Mouse (Mus musculus) kidney, embryonic 15.5 days (tissue): Measurements from ENCODE around the gene Gripap1. TPM values are rescaled to one million over a fixed set of nuclear protein-coding genes. Genes with fewer than 3 reads are reported as not detected.
A peak's percentile ranks its signal among the peaks of the same experiment; 100 is the strongest.
"Not testable (repeated sequence)": the region's sequence is repeated elsewhere in the genome, so short reads cannot be mapped to it uniquely, and the experiment has no call there.

ENCODE experiments used
- ATAC-seq: fragments of 200-750 bp; cut with Nextera tagmentation; replicated peaks from 2 replicates; pipeline ENCODE4 v1.8.0; 2017; ENCODE audit warnings: moderate TSS enrichment; ENCODE audit not compliant: low FRiP score
- H3K27ac ChIP-seq: fragments of 300-500 bp; sonication (generic); 2 replicates; pipeline ENCODE4 v1.5.1; 2015; ENCODE audit warnings: mild to moderate bottlenecking, inconsistent platforms
- H3K27me3 ChIP-seq: fragments of 300-500 bp; sonication (generic); 2 replicates; pipeline ENCODE4 v1.6.1; 2015; ENCODE audit warnings: inconsistent platforms
- H3K36me3 ChIP-seq: fragments of 300-500 bp; sonication (generic); 2 replicates; pipeline ENCODE4 v1.6.1; 2015; ENCODE audit warnings: inconsistent platforms
- H3K4me1 ChIP-seq: fragments of 300-500 bp; sonication (generic); 2 replicates; pipeline ENCODE4 v1.6.1; 2015; ENCODE audit warnings: inconsistent platforms
- H3K4me2 ChIP-seq: fragments of 300-500 bp; sonication (generic); 2 replicates; pipeline ENCODE4 v1.6.1; 2015; ENCODE audit warnings: moderate library complexity, mild to moderate bottlenecking, inconsistent platforms
- H3K4me3 ChIP-seq: fragments of 300-500 bp; sonication (generic); replicated peaks from 2 replicates; pipeline ENCODE4 v1.5.1; 2015; ENCODE audit warnings: mild to moderate bottlenecking, inconsistent platforms
- H3K9ac ChIP-seq: fragments of 300-500 bp; sonication (generic); 2 replicates; pipeline ENCODE4 v1.6.1; 2015; ENCODE audit warnings: mild to moderate bottlenecking, inconsistent platforms
- H3K9me3 ChIP-seq: fragments of 300-500 bp; sonication (generic); replicated peaks from 2 replicates; pipeline ENCODE4 v1.6.1; 2016; ENCODE audit warnings: inconsistent platforms
- WGBS: fragments of 180-500 bp; shearing (Covaris S2); methylation state at CpG from one replicate; pipeline ENCODE4 v1.1.7; 2015; ENCODE audit warnings: mixed read lengths; 5-methylcytosine and 5-hydroxymethylcytosine counted together
- polyA plus RNA-seq: library from polyadenylated mRNA; unstranded; fragments of >200 nt; fragmentation: Nextera tagmentation; extraction: Ambion mirVana; gene quantifications from 2 replicates; pipeline ENCODE4 v1.2.1, GENCODE M21; 2015

Gene Gripap1
- polyA plus RNA-seq, 1 experiment from 2014 or later: 51.8 TPM

DNA sequence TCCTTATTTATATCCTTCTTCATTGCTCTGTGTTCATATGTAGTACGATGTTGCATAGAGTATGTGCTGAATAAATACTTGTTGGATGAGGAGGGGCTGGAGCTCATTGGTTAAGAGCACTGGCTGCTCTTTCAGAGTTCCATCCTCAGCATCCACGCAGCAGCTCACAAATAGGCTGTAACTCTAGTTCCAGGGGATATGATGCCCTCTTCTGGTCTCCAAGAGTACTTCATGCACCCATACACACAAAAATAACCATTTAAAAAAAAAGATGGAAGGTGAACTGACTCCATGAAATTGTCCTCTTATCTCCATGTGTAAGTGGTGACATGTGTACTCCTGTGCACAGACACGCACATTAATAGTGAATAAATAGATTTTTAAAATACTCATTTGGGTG is 3.8 kb downstream of the Gripap1 start:
- no peak overlapping the region for H3K4me3 ChIP-seq
- 49% methylated on average over 3 of the region's 3 CpGs for WGBS
- H3K27ac ChIP-seq: no peak overlapping the region
- no peak overlapping the region for H3K9ac ChIP-seq
- 0 out of 2 replicates have a peak, but pooled peaks cover 17% of the 10 kb centered on the region for H3K36me3 ChIP-seq
- H3K4me1 ChIP-seq: peaks cover 6% of the 10 kb centered on the region
- H3K4me2 ChIP-seq: no peak overlapping the region
- H3K9me3 ChIP-seq: no peaks in the 10 kb centered on the region
- no peaks in the 10 kb centered on the region for H3K27me3 ChIP-seq
- ATAC-seq: no peak

DNA sequence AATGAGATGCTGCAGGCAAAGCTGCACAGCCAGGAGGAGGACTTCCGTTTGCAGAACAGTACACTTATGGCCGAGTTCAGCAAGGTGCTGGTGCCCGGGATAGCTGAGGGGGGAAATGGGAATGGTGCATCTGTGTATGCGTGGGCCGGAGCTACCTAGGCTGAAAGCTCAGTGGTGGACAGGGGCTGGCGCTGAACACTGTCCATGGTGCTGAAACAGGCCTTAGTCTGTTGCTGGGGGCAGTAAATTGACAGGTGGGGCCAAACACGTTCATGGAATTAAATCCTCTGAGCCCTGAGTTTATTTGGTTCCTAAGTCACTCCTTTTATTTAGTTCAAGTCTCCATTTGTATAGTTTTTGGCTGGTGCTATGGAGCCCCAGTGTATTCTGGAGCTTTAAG is 5.5 kb downstream of the Gripap1 start:
- no peak overlapping the region for H3K27ac ChIP-seq
- H3K9me3 ChIP-seq: no peaks in the 10 kb centered on the region
- no peak overlapping the region for H3K4me2 ChIP-seq
- H3K4me1 ChIP-seq: peaks cover 6% of the 10 kb centered on the region
- ATAC-seq: no peak; the same call in 1 of the 2 replicates
- peaks cover 27% of the 10 kb centered on the region for H3K36me3 ChIP-seq
- no peak overlapping the region for H3K4me3 ChIP-seq
- 16% methylated on average over 7 of the region's 7 CpGs for WGBS
- H3K9ac ChIP-seq: no peak overlapping the region
- H3K27me3 ChIP-seq: no peaks in the 10 kb centered on the region

- Histone ChIP-seq H3K9me3 (no peaks in the 10 kb centered on the region), H3K27me3 (no peaks in the 10 kb centered on the region), H3K4me2 (no peak overlapping the region), H3K4me3 (no peak overlapping the region), H3K4me1 (no peaks in the 10 kb centered on the region), H3K36me3 (peaks cover 42% of the 10 kb centered on the region), H3K9ac (no peak overlapping the region), H3K27ac (no peak overlapping the region)
- WGBS: 92% methylated on average over 3 of the region's 3 CpGs
- ATAC-seq: no peak
Observed at GRCm38 (mm10) chrX:7797327-7797726, 7.8 kb downstream of the Gripap1 start.

DNA sequence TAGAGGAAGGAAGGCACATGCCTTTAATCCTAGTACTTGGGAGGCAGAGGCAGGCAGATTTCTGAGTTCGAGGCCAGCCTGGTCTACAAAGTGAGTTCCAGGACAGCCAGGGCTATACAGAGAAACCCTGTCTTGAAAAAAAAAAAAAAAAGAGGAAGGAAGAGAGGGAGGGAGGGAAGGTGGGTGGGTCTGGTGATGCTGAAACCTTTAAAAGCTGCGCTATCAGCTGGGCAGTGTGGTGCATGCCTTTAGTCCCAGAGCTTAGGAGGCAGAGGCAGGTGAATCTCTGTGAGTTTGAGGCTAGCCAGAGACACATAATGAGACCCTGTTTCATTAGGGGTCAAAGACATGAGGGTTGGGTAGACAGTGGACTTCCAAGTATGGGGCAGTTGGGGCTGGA is 12.6 kb downstream of the Gripap1 start:
- not testable (repeated sequence) for H3K4me1 ChIP-seq, ATAC-seq, H3K9me3 ChIP-seq, H3K4me3 ChIP-seq, H3K27me3 ChIP-seq, H3K9ac ChIP-seq, H3K4me2 ChIP-seq, H3K27ac ChIP-seq
- 78% methylated on average over 2 of the region's 2 CpGs for WGBS
- H3K36me3 ChIP-seq: peaks cover 54% of the 10 kb centered on the region

- not testable (repeated sequence) for H3K9me3 ChIP-seq, H3K4me2 ChIP-seq, H3K4me3 ChIP-seq, H3K9ac ChIP-seq, H3K27ac ChIP-seq, H3K4me1 ChIP-seq, H3K27me3 ChIP-seq, ATAC-seq
- 54% methylated on average over 8 of the region's 8 CpGs for WGBS
- H3K36me3 ChIP-seq: peaks cover 65% of the 10 kb centered on the region
Observed at GRCm38 (mm10) chrX:7815016-7815415, 25.5 kb downstream of the Gripap1 start.

GRCm38 (mm10) chrX:7821865-7822779 is 32.6 kb downstream of the Gripap1 start, which contains the start of gene Kcnd1:
Gene Kcnd1, plus strand, starts transcription at chrX:7822289.
- Histone ChIP-seq H3K36me3 (peaks cover 16% of the 10 kb centered on the region), H3K27ac (no peak within 1 kb of the TSS), H3K4me1 (peaks cover 7% of the 10 kb centered on the region; the same call in 1 of the 2 replicates), H3K9me3 (no peaks in the 10 kb centered on the region), H3K4me2 (peak within 1 kb of the TSS; percentile 66), H3K4me3 (peak within 1 kb of the TSS; percentile 48), H3K9ac (peak within 1 kb of the TSS; percentile 29; the same call in 1 of the 2 replicates), H3K27me3 (no peaks in the 10 kb centered on the region)
- ATAC-seq: peak; percentile 76
- 16% methylated on average over 24 of the region's 24 CpGs for WGBS

DNA sequence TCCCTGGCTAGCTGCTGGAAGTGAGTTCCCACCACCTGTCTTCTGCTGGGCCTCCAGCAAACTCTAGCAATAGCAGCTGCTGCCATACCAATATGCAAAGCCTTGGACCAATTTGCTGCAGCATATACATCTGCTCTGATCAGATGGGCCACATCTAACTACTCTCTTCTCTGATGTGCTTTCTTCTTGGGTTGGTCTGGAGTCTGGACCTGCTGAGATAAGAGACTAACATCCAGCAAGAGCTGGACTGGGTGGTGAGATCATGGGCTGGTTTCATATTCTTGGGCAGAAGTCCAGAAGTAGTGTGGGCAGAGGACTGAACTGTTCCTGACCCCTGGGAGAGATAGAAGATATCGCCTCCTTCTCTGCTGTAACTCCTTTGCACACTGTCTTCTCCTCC is 47.6 kb downstream of the Gripap1 start:
- H3K4me3 ChIP-seq: no peak overlapping the region
- H3K36me3 ChIP-seq: no peaks in the 10 kb centered on the region
- no peaks in the 10 kb centered on the region for H3K27me3 ChIP-seq
- no peak for ATAC-seq
- H3K4me1 ChIP-seq: no peaks in the 10 kb centered on the region
- no peak overlapping the region for H3K27ac ChIP-seq
- H3K4me2 ChIP-seq: no peak overlapping the region
- no peak overlapping the region for H3K9ac ChIP-seq
- H3K9me3 ChIP-seq: no peaks in the 10 kb centered on the region
- 75% methylated on average over 1 of the region's 1 CpGs for WGBS

DNA sequence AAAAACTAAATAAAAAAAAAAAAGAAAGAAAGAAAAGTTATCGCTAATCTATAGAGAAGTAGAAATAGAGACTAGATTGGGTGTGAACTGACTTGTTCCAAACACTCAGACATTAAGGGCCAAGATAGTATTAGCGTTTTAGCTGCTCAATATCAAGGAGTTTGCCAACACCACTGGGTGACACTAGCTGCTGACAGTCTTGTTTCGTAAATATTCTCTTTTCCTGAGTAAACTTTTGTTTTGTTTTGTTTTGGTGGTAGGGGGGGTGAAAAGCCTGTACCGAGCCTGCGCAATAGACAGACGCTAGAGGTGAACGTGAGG is 51.2 kb downstream of the Gripap1 start:
- Histone ChIP-seq H3K4me2 (peak overlapping the region; percentile 55), H3K27me3 (no peaks in the 10 kb centered on the region), H3K9me3 (no peaks in the 10 kb centered on the region), H3K4me1 (peaks cover 15% of the 10 kb centered on the region), H3K4me3 (peak overlapping the region; percentile 77), H3K27ac (peak overlapping the region; percentile 98), H3K9ac (no peak overlapping the region), H3K36me3 (no peaks in the 10 kb centered on the region)
- WGBS: 27% methylated on average over 7 of the region's 7 CpGs
- no peak for ATAC-seq

DNA sequence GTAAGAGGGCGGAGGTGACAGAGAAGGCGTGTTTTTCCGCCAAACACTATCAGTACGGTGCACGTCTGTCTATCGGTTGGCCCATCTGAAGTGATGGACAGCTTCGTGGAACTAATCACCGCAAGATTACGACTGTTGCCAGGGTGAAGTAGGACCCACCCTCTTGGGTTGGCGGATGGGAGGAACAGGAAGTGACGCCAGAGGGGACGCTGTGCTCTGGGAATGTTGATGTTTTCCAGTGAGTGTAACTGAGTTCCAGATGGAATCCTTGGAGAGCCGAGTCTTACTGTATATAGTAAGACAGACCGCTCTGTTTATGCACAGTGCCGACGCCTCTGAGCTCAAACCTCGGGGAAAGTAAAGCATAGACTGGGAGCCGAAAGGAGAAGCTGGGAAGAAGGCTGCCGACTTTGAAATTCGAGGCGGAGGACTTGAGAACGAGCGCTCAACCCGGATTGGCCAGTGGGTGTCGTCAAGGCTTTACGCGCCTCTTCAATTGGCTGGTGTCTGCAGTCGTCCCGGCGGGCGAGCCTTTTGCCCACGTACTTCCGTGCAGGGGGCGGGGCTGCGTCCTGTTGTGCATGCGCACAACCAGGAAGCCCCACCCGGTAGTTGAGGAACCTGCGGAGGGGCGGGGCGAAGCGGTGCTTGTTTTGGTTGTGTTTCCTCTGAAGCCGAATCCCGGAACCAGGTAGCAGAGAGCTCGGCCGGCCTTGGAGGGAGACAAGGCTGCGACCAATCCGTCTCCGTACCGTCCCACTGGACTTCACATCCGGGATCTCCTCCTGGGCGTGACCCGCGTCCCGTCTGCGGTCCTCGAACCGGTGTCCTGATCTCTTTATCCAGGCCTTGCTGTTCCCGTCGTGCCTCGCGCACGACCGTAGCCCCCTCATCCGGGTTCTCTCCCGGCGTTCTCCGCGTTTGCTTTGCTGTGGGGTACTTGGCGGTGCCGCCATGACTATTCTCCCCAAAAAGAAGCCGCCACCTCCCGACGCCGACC is 51.9 kb downstream of the Gripap1 start, which contains the start of gene Otud5:
TSS of gene Otud5 (plus strand) at position 202 of the 1,000 bp plus-strand sequence.
- Histone ChIP-seq H3K4me1 (peaks cover 15% of the 10 kb centered on the region), H3K4me2 (peak within 1 kb of the TSS; percentile 63), H3K9ac (peak within 1 kb of the TSS; percentile 80), H3K4me3 (peak within 1 kb of the TSS; percentile 77), H3K36me3 (no peaks in the 10 kb centered on the region), H3K27me3 (no peaks in the 10 kb centered on the region), H3K9me3 (no peaks in the 10 kb centered on the region), H3K27ac (peak within 1 kb of the TSS; percentile 98)
- 18% methylated on average over 74 of the region's 74 CpGs for WGBS
- ATAC-seq: peak; percentile 98

DNA sequence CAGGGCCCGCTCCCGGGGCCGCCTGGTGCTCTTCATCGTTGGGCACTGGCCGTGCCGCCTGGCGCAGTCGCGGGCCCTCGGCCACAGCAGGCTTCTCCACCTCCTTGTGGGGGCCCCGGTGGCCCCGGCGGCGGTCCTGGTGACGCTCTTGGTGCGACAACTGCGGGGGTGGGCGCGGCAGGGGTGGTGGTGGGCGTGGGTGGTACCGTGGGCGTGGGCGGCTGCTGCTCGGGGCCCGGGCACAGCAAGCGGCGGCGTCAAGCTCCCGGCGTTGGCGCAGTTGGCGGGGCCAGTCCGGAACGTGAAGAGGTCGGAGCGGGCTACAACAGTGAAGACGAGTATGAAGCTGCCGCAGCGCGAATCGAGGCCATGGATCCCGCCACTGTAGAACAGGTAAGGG is 52.8 kb downstream of the Gripap1 start:
- H3K9me3 ChIP-seq: no peaks in the 10 kb centered on the region
- peak overlapping the region; percentile 63 for H3K4me2 ChIP-seq
- peaks cover 15% of the 10 kb centered on the region for H3K4me1 ChIP-seq
- H3K27ac ChIP-seq: peak overlapping the region; percentile 98
- H3K4me3 ChIP-seq: peak overlapping the region; percentile 77
- ATAC-seq: no peak
- H3K36me3 ChIP-seq: no peaks in the 10 kb centered on the region
- H3K9ac ChIP-seq: peak overlapping the region; percentile 80
- WGBS: 20% methylated on average over 42 of the region's 42 CpGs
- no peaks in the 10 kb centered on the region for H3K27me3 ChIP-seq

DNA sequence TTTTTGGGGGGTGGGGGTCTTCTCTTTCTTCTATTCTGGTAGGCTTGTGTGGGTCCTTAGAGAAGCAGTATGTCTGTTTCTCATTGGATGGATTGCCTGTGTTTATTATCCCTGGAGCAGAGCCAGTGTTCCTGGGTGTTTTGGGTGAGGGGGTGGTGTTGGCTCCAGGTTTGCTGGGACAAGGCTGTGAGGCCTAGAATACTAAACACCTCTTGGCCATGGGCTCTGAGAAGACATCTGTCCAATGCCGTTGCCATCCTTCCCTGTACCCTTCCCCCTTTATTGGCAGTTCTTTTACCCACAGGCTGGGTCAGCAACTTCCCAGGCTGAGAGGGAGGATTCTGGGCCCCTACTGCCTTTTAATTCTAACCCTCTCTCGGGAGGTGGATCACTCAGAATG is 58.3 kb downstream of the Gripap1 start:
- H3K9me3 ChIP-seq: no peaks in the 10 kb centered on the region
- no peak for ATAC-seq
- peaks cover 14% of the 10 kb centered on the region for H3K4me1 ChIP-seq
- WGBS: 92% methylated on average over 2 of the region's 2 CpGs
- H3K27ac ChIP-seq: no peak overlapping the region
- H3K4me3 ChIP-seq: no peak overlapping the region
- no peaks in the 10 kb centered on the region for H3K27me3 ChIP-seq
- no peak overlapping the region for H3K4me2 ChIP-seq
- H3K36me3 ChIP-seq: peaks cover 11% of the 10 kb centered on the region; the same call in 1 of the 2 replicates
- no peak overlapping the region for H3K9ac ChIP-seq

DNA sequence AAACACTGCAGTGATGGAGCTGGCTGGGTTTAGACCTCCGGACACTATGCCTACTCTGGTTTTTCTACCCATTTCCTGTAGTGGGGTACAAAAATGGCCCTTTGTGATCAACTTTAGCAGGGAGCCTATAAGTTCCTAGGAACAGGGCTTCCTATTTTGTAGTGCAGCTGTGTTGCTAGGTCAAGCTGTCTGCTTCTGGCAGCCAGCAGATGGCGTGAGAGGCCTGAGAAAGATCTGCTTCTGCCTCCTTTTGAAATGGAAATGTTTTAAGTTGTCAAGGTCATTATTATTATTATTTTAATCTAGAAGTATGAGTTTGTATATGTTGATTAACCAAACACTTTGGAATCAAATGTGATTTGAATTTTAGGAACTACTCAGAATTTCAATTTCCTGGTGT is 65.0 kb downstream of the Gripap1 start:
- 54% methylated on average over 2 of the region's 2 CpGs for WGBS
- Histone ChIP-seq H3K27ac (no peak overlapping the region), H3K9me3 (no peaks in the 10 kb centered on the region), H3K36me3 (peaks cover 20% of the 10 kb centered on the region), H3K4me3 (no peak overlapping the region), H3K4me1 (no peaks in the 10 kb centered on the region), H3K27me3 (no peaks in the 10 kb centered on the region), H3K4me2 (no peak overlapping the region), H3K9ac (no peak overlapping the region)
- ATAC-seq: no peak
